Mouse (Mus musculus): ENCODE measurements around the gene Mbd3. TPM values are rescaled to one million over a fixed set of nuclear protein-coding genes. Genes with fewer than 3 reads are reported as not detected.

The Mbd3 gene
- polyA plus RNA-seq, 1 experiment from 2014 or later: 351 TPM

- peak; percentile 83 for DNase-seq (ENCODE audit: low spot score)
- 1% methylated on average over 34 of the region's 34 CpGs for WGBS
- Histone ChIP-seq H3K36me3 (peaks cover 59% of the 10 kb centered on the region), H3K9me3 (replicated peaks) (no peaks in the 10 kb centered on the region), H3K4me1 (peaks cover 55% of the 10 kb centered on the region), H3K27ac (replicated peaks) (peak overlapping the region; percentile 99), H3K4me3 (peak overlapping the region; percentile 99), H3K27me3 (ENCODE audit: low read depth, poor library complexity, severe bottlenecking) (no peaks in the 10 kb centered on the region)
Observed at GRCm38 (mm10) chr10:80385811-80386734, 13.3 kb downstream of the Mbd3 start.

- Histone ChIP-seq H3K4me3 (peak overlapping the region; percentile 99), H3K36me3 (peaks cover 59% of the 10 kb centered on the region), H3K9me3 (replicated peaks) (no peaks in the 10 kb centered on the region), H3K27me3 (ENCODE audit: low read depth, poor library complexity, severe bottlenecking) (no peaks in the 10 kb centered on the region), H3K27ac (replicated peaks) (peak overlapping the region; percentile 99), H3K4me1 (peaks cover 57% of the 10 kb centered on the region)
- WGBS: 17% methylated on average over 7 of the region's 7 CpGs
- DNase-seq (ENCODE audit: low spot score): no peak
Observed at GRCm38 (mm10) chr10:80385310-80385709, 14.0 kb downstream of the Mbd3 start.

GRCm38 (mm10) chr10:80384709-80385108 lies 14.6 kb downstream of the Mbd3 start:
- 82% methylated on average over 7 of the region's 7 CpGs for WGBS
- H3K27ac ChIP-seq (replicated peaks): peak overlapping the region; percentile 99
- H3K4me3 ChIP-seq: peak overlapping the region; percentile 99
- peaks cover 57% of the 10 kb centered on the region for H3K4me1 ChIP-seq
- H3K9me3 ChIP-seq (replicated peaks): no peaks in the 10 kb centered on the region
- peaks cover 59% of the 10 kb centered on the region for H3K36me3 ChIP-seq
- DNase-seq (ENCODE audit: low spot score): no peak
- no peaks in the 10 kb centered on the region for H3K27me3 ChIP-seq (ENCODE audit: low read depth, poor library complexity, severe bottlenecking)

- H3K27ac ChIP-seq (replicated peaks): peak overlapping the region; percentile 99
- H3K36me3 ChIP-seq: peaks cover 63% of the 10 kb centered on the region
- peaks cover 57% of the 10 kb centered on the region for H3K4me1 ChIP-seq
- H3K9me3 ChIP-seq (replicated peaks): no peaks in the 10 kb centered on the region
- 84% methylated on average over 4 of the region's 4 CpGs for WGBS
- no peaks in the 10 kb centered on the region for H3K27me3 ChIP-seq (ENCODE audit: low read depth, poor library complexity, severe bottlenecking)
- DNase-seq (ENCODE audit: low spot score): no peak
- H3K4me3 ChIP-seq: peak overlapping the region; percentile 99
Observed at GRCm38 (mm10) chr10:80384115-80384639, 15.2 kb downstream of the Mbd3 start.

GRCm38 (mm10) chr10:80383431-80383830 lies 15.9 kb downstream of the Mbd3 start:
- Histone ChIP-seq H3K4me1 (peaks cover 51% of the 10 kb centered on the region), H3K4me3 (peak overlapping the region; percentile 99), H3K27me3 (ENCODE audit: low read depth, poor library complexity, severe bottlenecking) (no peaks in the 10 kb centered on the region), H3K27ac (replicated peaks) (no peak overlapping the region), H3K36me3 (peaks cover 64% of the 10 kb centered on the region), H3K9me3 (replicated peaks) (no peaks in the 10 kb centered on the region)
- DNase-seq (ENCODE audit: low spot score): no peak
- WGBS: 73% methylated on average over 4 of the region's 4 CpGs

GRCm38 (mm10) chr10:80382641-80383365 lies 16.5 kb downstream of the Mbd3 start:
- Histone ChIP-seq H3K9me3 (replicated peaks) (no peaks in the 10 kb centered on the region), H3K4me1 (peaks cover 45% of the 10 kb centered on the region), H3K4me3 (peak overlapping the region; percentile 99; the same call in 1 of the 2 replicates), H3K27ac (replicated peaks) (no peak overlapping the region), H3K27me3 (ENCODE audit: low read depth, poor library complexity, severe bottlenecking) (no peaks in the 10 kb centered on the region), H3K36me3 (peaks cover 64% of the 10 kb centered on the region)
- WGBS: 92% methylated on average over 7 of the region's 7 CpGs
- no peak for DNase-seq (ENCODE audit: low spot score)

- Histone ChIP-seq H3K4me3 (no peak overlapping the region; the same call in 1 of the 2 replicates), H3K36me3 (peaks cover 36% of the 10 kb centered on the region), H3K9me3 (replicated peaks) (no peaks in the 10 kb centered on the region), H3K27ac (replicated peaks) (no peak overlapping the region), H3K4me1 (peaks cover 7% of the 10 kb centered on the region), H3K27me3 (ENCODE audit: low read depth, poor library complexity, severe bottlenecking) (peaks cover 1% of the 10 kb centered on the region)
- DNase-seq (ENCODE audit: low spot score): no peak
- WGBS: 53% methylated on average over 10 of the region's 10 CpGs
Observed at GRCm38 (mm10) chr10:80377716-80378115, 21.6 kb downstream of the Mbd3 start.

- H3K9me3 ChIP-seq (replicated peaks): no peaks in the 10 kb centered on the region
- no peak overlapping the region for H3K27ac ChIP-seq (replicated peaks)
- no peak overlapping the region for H3K4me3 ChIP-seq
- peaks cover 21% of the 10 kb centered on the region for H3K36me3 ChIP-seq
- 2% methylated on average over 7 of the region's 7 CpGs for WGBS
- peaks cover 17% of the 10 kb centered on the region for H3K4me1 ChIP-seq
- peaks cover 10% of the 10 kb centered on the region for H3K27me3 ChIP-seq (ENCODE audit: low read depth, poor library complexity, severe bottlenecking)
- DNase-seq (ENCODE audit: low spot score): peak; percentile 94
Observed at GRCm38 (mm10) chr10:80376160-80376559, 23.2 kb downstream of the Mbd3 start.

GRCm38 (mm10) chr10:80374063-80374462 lies 25.3 kb downstream of the Mbd3 start:
- WGBS: 24% methylated on average over 6 of the region's 6 CpGs
- H3K27me3 ChIP-seq (ENCODE audit: low read depth, poor library complexity, severe bottlenecking): peaks cover 10% of the 10 kb centered on the region
- H3K9me3 ChIP-seq (replicated peaks): no peaks in the 10 kb centered on the region
- H3K27ac ChIP-seq (replicated peaks): no peak overlapping the region
- H3K36me3 ChIP-seq: no peaks in the 10 kb centered on the region; the same call in 1 of the 2 replicates
- H3K4me3 ChIP-seq: no peak overlapping the region
- peak; percentile 58 for DNase-seq (ENCODE audit: low spot score)
- peaks cover 14% of the 10 kb centered on the region for H3K4me1 ChIP-seq

- Histone ChIP-seq H3K36me3 (no peaks in the 10 kb centered on the region), H3K27me3 (ENCODE audit: low read depth, poor library complexity, severe bottlenecking) (peaks cover 16% of the 10 kb centered on the region), H3K27ac (replicated peaks) (no peak overlapping the region), H3K9me3 (replicated peaks) (peaks cover 7% of the 10 kb centered on the region), H3K4me1 (peaks cover 14% of the 10 kb centered on the region), H3K4me3 (peak overlapping the region; percentile 20; the same call in 1 of the 2 replicates)
- DNase-seq (ENCODE audit: low spot score): no peak
- 85% methylated on average over 6 of the region's 6 CpGs for WGBS
Observed at GRCm38 (mm10) chr10:80372706-80373105, 26.6 kb downstream of the Mbd3 start.

- Histone ChIP-seq H3K36me3 (no peaks in the 10 kb centered on the region), H3K27ac (replicated peaks) (0 out of 2 replicates have a peak overlapping the region, but pooled peaks have one; percentile 49), H3K9me3 (replicated peaks) (peaks cover 7% of the 10 kb centered on the region), H3K4me1 (peaks cover 14% of the 10 kb centered on the region), H3K4me3 (peak overlapping the region; percentile 32), H3K27me3 (ENCODE audit: low read depth, poor library complexity, severe bottlenecking) (peaks cover 22% of the 10 kb centered on the region)
- 56% methylated on average over 9 of the region's 9 CpGs for WGBS
- no peak for DNase-seq (ENCODE audit: low spot score)
Observed at GRCm38 (mm10) chr10:80371983-80372382, 27.4 kb downstream of the Mbd3 start.

- WGBS: 3% methylated on average over 12 of the region's 12 CpGs
- H3K27ac ChIP-seq (replicated peaks): peak overlapping the region; percentile 49
- H3K9me3 ChIP-seq (replicated peaks): peaks cover 7% of the 10 kb centered on the region
- peak overlapping the region; percentile 32 for H3K4me3 ChIP-seq
- H3K4me1 ChIP-seq: peaks cover 14% of the 10 kb centered on the region
- peaks cover 27% of the 10 kb centered on the region for H3K27me3 ChIP-seq (ENCODE audit: low read depth, poor library complexity, severe bottlenecking)
- peak; percentile 61 for DNase-seq (ENCODE audit: low spot score)
- H3K36me3 ChIP-seq: no peaks in the 10 kb centered on the region
Observed at GRCm38 (mm10) chr10:80371411-80371966, 27.9 kb downstream of the Mbd3 start.

Data from midbrain, embryonic 10.5 days (tissue).